Mouse (Mus musculus): ENCODE measurements at regions not wholly inside any gene's neighbourhood (a gene's known extent, or its start where the extent isn't known, plus 50 kb on each side); places are given as distances from the start of the nearest gene placed in this dataset.

- dilution Hi-C loops (cut with MboI; ENCODE audit: extremely low pct_ligation_motif_present, extremely low pct_unique_long_range_greater_than_20kb, low sequenced_read_pairs) = no loop called here
- Histone ChIP-seq H3K4me2 (ENCODE audit: insufficient read depth, low read depth, poor library complexity, severe bottlenecking) (no peak overlapping the region), H3K36me3 (replicated peaks in 1 of 2; ENCODE audit: control insufficient read depth in 1 of 2, insufficient read depth in 1 of 2, low read length in 1 of 2) (no peaks in the 10 kb centered on the region), H3K9me3 (replicated peaks; ENCODE audit: low read length) (peaks cover 77% of the 10 kb centered on the region), H3K27me3 (replicated peaks) (no peaks in the 10 kb centered on the region), H3K9ac (ENCODE audit: insufficient read depth, low read depth) (no peak overlapping the region), H3K4me3 (replicated peaks in 1 of 3; ENCODE audit: low read depth in 2 of 3, low read length in 2 of 3, poor library complexity in 1 of 3) (no peak overlapping the region), H3K4me1 (ENCODE audit: control insufficient read depth in 1 of 2, insufficient read depth in 2 of 2) (no peaks in the 10 kb centered on the region), H3K79me2 (replicated peaks; ENCODE audit: control insufficient read depth, extremely low read depth, insufficient read depth, poor library complexity, severe bottlenecking) (no peaks in the 10 kb centered on the region), H3K27ac (ENCODE audit: insufficient read depth, low read depth) (no peak overlapping the region)
- DNase-seq (ENCODE audit: extremely low read depth) = no peak
- in situ Hi-C loops (cut with MboI; ENCODE audit: low pct_ligation_motif_present, low pct_unique_long_range_greater_than_20kb, low sequenced_read_pairs) = no loop called here
- TF ChIP-seq UBTF (IDR thresholded peaks at IDR 0.05; ENCODE audit: low read depth, low read length) = no peak
- no peak for TF ChIP-seq EP300 (IDR thresholded peaks at IDR 0.05; ENCODE audit: low read length)
- no peak for TF ChIP-seq NELFE (IDR thresholded peaks at IDR 0.05; ENCODE audit: low read depth, low read length)
- no peak for TF ChIP-seq RAD21 (IDR thresholded peaks at IDR 0.05; ENCODE audit: low read depth, low read length)
- no peak for TF ChIP-seq ZKSCAN1 (IDR thresholded peaks at IDR 0.05; ENCODE audit: borderline replicate concordance, low read depth, low read length)
- no peak for TF ChIP-seq ZNF384 (IDR thresholded peaks at IDR 0.05; ENCODE audit: low read depth, low read length)
- TF ChIP-seq ELF1 (IDR thresholded peaks at IDR 0.05; ENCODE audit: low read depth, low read length) = no peak
- no peak for TF ChIP-seq IRF4 (IDR thresholded peaks at IDR 0.05; ENCODE audit: low read depth, low read length)
- TF ChIP-seq USF1 (IDR thresholded peaks at IDR 0.05; ENCODE audit: low read depth, low read length) = no peak
- no peak for TF ChIP-seq PAX5 (IDR thresholded peaks at IDR 0.05; ENCODE audit: low read length)
- TF ChIP-seq E2F4 (IDR thresholded peaks at IDR 0.05; ENCODE audit: insufficient replicate concordance, low read depth, low read length) = no peak
- TF ChIP-seq RCOR1 (conservative IDR thresholded peaks at IDR 0.05; ENCODE audit: low read depth, low read length) = no peak
Observed at GRCm38 (mm10) chr4:84079516-84079915, 554.2 kb downstream of the Ccdc171 start.

- no peak for TF ChIP-seq MAZ (IDR thresholded peaks at IDR 0.05; ENCODE audit: low read depth, low read length)
- no peak for TF ChIP-seq CHD2 (IDR thresholded peaks at IDR 0.05; ENCODE audit: low read length)
- TF ChIP-seq RAD21 (IDR thresholded peaks at IDR 0.05; ENCODE audit: low read depth, low read length) = no peak
- TF ChIP-seq ETS1 (conservative IDR thresholded peaks at IDR 0.05; ENCODE audit: low read depth, low read length) = no peak
- no peak for TF ChIP-seq JUND (conservative IDR thresholded peaks at IDR 0.05; ENCODE audit: low read depth, low read length)
- Histone ChIP-seq H3K4me1 (ENCODE audit: control insufficient read depth in 1 of 2, insufficient read depth in 2 of 2) (no peaks in the 10 kb centered on the region), H3K27ac (ENCODE audit: insufficient read depth, low read depth) (no peak overlapping the region), H3K79me2 (replicated peaks; ENCODE audit: control insufficient read depth, extremely low read depth, insufficient read depth, poor library complexity, severe bottlenecking) (no peaks in the 10 kb centered on the region), H3K9ac (ENCODE audit: insufficient read depth, low read depth) (no peak overlapping the region), H3K9me3 (replicated peaks; ENCODE audit: low read length) (peaks cover 67% of the 10 kb centered on the region), H3K36me3 (replicated peaks in 1 of 2; ENCODE audit: control insufficient read depth in 1 of 2, insufficient read depth in 1 of 2, low read length in 1 of 2) (no peaks in the 10 kb centered on the region), H3K4me2 (ENCODE audit: insufficient read depth, low read depth, poor library complexity, severe bottlenecking) (no peak overlapping the region), H3K27me3 (replicated peaks) (no peaks in the 10 kb centered on the region), H3K4me3 (replicated peaks in 1 of 3; ENCODE audit: low read depth in 2 of 3, low read length in 2 of 3, poor library complexity in 1 of 3) (no peak overlapping the region)
- in situ Hi-C loops (cut with MboI; ENCODE audit: low pct_ligation_motif_present, low pct_unique_long_range_greater_than_20kb, low sequenced_read_pairs) = no loop called here
- no peak for DNase-seq (ENCODE audit: extremely low read depth)
- dilution Hi-C loops (cut with MboI; ENCODE audit: extremely low pct_ligation_motif_present, extremely low pct_unique_long_range_greater_than_20kb, low sequenced_read_pairs) = no loop called here
Observed at GRCm38 (mm10) chr4:84081518-84081917, 556.2 kb downstream of the Ccdc171 start.
